Mouse (Mus musculus) bone marrow, adult 2 months (tissue): ENCODE results near the gene Nrn1l. TPM values are rescaled to one million over a fixed set of nuclear protein-coding genes. Genes with fewer than 3 reads are reported as not detected.

Source experiments
- H3K27ac ChIP-seq: fragments of 200-500 bp; 2 replicates; pipeline ENCODE4 v1.5.1; 2012; ENCODE audit warnings: low read depth, mild to moderate bottlenecking, control low read depth, inconsistent platforms, low read length; ENCODE audit not compliant: control insufficient read depth, poor library complexity, insufficient read depth
- H3K4me1 ChIP-seq: fragments of 200-500 bp; 2 replicates; pipeline ENCODE4 v1.6.1; 2011; ENCODE audit warnings: low read length; ENCODE audit not compliant: control insufficient read depth, insufficient read depth
- H3K4me3 ChIP-seq: fragments of 200-500 bp; replicated peaks from 2 replicates; pipeline ENCODE3; 2011; ENCODE audit warnings: mild to moderate bottlenecking, low read depth, low read length, control low read depth; ENCODE audit not compliant: control insufficient read depth
- CTCF ChIP-seq: fragments of 200-500 bp; IDR thresholded peaks from 2 replicates; pipeline ENCODE4 v1.5.1; 2011; ENCODE audit warnings: low read length, control low read depth; ENCODE audit not compliant: control insufficient read depth, insufficient read depth
- POLR2A ChIP-seq: fragments of 200-500 bp; IDR thresholded peaks from 2 replicates; pipeline ENCODE4 v1.6.1; 2011; ENCODE audit warnings: low read depth, mild to moderate bottlenecking, control low read depth, low read length, borderline replicate concordance; ENCODE audit not compliant: control insufficient read depth
- WGBS: fragments of 180-500 bp; shearing (Covaris S2); methylation state at CpG from one replicate; pipeline ENCODE4 v1.1.7; 2018; 5-methylcytosine and 5-hydroxymethylcytosine counted together
- polyA plus RNA-seq: library from polyadenylated mRNA; stranded (reverse); fragments of >200 nt; gene quantifications from 2 replicates; pipeline ENCODE4 v1.2.4, GENCODE M21; 2011; ENCODE audit warnings: low replicate concordance; ENCODE audit not compliant: missing spikeins, insufficient read depth, insufficient read length

The Nrn1l gene
- polyA plus RNA-seq, 1 experiment, result 2.5 TPM

DNA sequence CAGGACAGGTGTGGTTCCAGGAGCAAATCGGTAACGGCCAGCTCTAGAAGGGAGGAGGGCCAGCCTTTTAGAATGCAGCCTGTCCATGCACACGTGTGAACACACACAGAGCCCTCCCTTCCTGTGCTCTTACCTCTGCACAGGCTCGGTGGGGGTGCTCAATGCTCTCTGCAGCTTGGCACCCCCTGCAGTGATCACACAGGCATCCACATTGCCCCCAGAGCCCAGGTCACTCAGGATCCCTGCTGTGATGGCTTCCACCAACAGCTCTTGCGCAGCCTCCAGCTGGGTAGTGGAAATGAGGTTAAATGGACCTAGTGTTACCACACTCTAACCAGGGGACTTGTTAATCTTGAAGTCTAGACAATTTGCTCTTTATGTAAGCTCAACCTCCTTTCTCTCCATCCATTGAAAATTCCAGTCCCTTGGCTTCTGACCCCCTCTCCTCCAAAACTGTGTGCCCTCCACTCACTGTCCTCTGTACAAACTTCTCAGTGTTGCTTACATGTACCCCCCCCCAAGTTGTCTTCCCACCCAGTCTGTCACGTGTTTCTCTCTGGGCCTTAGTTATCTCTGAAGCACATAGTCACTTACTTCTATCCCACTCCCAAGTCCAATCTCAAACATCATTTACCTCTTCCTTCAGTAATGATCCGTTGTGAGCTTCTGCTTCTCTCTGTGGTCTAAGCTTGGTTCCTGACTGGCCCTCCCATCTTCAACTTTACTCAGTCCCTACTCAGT lies 42.7 kb downstream of the Nrn1l start:
- 60% methylated on average over 7 of the region's 7 CpGs for WGBS
- TF ChIP-seq POLR2A, result no peak
- no peak for TF ChIP-seq CTCF
- Histone ChIP-seq H3K27ac (no peak overlapping the region), H3K4me1 (peaks cover 1% of the 10 kb centered on the region; the same call in 1 of the 2 replicates), H3K4me3 (no peak overlapping the region)

DNA sequence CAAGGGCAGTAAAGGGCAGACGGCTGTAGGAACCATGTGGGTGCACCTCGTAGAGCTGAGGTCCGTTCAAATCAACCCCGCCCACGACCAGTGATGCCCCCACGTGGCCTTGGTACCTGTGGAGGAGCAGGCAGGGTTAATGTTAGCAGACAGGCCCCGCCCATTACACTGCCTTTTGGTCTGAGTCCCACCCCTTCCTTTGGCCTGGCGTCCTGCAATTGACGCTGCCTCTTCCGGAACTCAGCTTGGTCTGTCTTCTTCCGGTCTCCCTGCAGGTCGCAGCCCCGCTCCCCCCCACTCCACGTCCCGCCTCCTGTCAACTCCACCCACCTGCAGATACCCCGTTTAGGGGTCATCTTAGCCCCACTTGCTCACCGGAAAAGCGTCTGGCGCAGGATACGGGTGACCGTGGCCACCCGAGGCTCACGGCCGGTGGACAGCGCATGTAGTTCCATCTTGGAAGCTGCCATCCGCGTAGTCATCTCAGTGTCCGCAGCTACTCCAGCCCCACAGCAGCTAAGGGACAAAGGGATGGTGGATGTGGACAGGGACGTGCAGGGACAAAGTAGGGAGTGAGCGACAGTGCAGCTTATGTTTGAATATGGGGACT lies 43.6 kb downstream of the Nrn1l start:
- Histone ChIP-seq H3K27ac (peak overlapping the region; percentile 65), H3K4me3 (peak overlapping the region; percentile 98), H3K4me1 (peaks cover 1% of the 10 kb centered on the region; the same call in 1 of the 2 replicates)
- under 1% methylated on average over 30 of the region's 30 CpGs for WGBS
- TF ChIP-seq POLR2A (peak; percentile 78), CTCF (no peak)

DNA sequence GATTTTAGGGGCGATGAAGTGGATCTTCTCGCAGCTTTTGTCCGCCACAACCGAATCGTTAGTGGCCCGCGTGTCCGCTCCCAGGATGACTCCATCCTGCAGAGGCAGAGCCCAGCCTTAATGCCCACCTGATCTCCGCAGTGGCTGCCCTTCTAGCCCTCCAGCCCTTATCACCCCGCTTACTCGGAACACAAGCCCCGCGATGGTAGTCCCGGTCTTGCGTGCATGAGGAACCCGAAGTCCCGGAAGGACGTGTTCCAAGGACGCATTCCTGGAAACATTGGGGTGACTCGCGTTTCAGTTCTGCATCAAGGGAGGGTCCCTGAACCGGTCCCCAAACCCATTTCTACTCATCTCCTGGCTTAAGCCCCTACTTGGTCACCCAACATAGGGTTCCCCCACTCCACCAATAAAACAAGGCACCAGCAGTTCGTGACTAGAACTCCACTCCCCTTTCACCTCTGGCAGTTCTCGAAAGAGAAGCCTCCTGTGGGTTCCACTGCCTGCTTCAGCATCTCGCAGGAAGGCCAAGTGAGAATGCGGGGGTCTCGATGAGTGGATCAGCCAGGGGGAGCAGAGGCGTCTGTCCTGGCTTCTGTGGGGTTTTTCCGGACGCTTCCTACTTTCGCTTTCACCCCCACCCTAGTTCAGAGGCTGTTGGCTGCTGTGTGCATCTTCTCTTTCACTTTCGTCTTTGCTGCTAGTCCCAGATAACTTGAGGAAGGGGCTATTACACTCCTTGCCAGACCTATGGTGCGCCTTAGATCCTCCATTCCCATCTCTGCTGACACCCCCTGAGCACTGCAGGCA lies 44.3 kb downstream of the Nrn1l start:
- WGBS, result under 1% methylated on average over 33 of the region's 33 CpGs
- Histone ChIP-seq H3K4me1 (peaks cover 1% of the 10 kb centered on the region; the same call in 1 of the 2 replicates), H3K27ac (peak overlapping the region; percentile 65), H3K4me3 (peak overlapping the region; percentile 98)
- no peak for TF ChIP-seq POLR2A
- no peak for TF ChIP-seq CTCF

DNA sequence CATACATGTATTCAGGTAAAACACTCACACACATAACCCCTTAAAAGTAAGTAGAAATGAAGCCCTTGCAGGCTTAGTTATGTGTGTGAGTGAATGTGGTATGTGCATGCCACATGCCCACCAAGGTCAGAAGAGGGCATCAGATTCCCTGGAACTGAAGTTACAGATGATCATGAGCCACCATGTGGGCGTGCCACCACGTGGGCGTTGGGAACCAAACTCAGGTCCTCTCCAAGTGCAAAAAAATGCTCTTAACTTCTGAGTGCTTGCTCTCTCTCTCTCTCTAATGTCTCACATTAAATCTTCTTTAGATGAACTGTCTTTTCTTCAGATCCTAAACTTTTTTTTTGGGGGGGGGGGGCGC lies 44.9 kb downstream of the Nrn1l start, which contains the start of gene Psmb10:
TSS of gene Psmb10 (minus strand) at position 139 of the 364 bp plus-strand sequence.
- TF ChIP-seq CTCF (no peak), POLR2A (no peak)
- peak within 1 kb of the TSS; percentile 65 for H3K27ac ChIP-seq
- H3K4me1 ChIP-seq, result peaks cover 1% of the 10 kb centered on the region; the same call in 1 of the 2 replicates
- WGBS, result 1% methylated on average over 4 of the region's 4 CpGs
- peak within 1 kb of the TSS; percentile 98 for H3K4me3 ChIP-seq

DNA sequence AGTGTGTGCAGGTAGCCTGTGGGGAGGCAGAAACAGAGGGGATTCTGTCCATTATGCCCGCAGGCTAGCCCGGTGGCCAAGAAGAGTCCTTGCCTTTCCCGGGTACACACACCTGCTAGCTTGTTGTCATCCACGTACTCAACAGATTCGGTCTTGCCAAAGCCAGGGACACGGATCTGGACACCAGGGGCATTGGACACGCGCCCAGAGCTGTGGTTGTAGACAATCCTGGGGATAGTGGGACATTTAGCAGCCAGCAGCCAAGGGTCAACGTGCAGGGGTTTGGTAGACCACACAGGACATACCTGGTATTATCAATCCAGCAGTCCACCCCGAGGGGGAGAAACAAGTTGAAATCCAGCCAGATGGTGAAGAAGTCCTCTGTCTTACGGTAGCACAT lies 48.7 kb downstream of the Nrn1l start:
- H3K4me3 ChIP-seq, result no peak overlapping the region
- WGBS, result 88% methylated on average over 11 of the region's 11 CpGs
- no peak overlapping the region for H3K27ac ChIP-seq
- TF ChIP-seq POLR2A (no peak), CTCF (no peak)
- no peaks in the 10 kb centered on the region for H3K4me1 ChIP-seq

DNA sequence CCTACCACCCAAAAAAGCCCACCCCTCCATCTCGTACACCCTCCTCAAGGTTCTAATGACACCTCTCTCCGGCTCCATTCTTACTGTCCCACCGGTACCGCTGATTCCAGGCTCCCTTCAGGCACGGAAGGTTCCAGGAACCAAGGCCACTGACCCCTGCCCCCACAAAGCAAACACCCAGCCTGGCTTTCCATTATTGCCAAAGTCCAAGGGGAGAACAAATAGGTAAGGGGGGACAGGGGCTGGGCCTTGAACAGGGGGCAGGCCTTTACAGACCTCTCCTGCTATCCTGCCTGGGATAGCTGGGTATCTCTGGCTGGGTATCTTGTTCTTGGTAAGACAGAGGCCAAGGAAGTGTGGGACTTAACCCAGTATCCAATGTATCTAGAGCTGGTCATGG lies 49.2 kb downstream of the Nrn1l start:
- Histone ChIP-seq H3K4me3 (no peak overlapping the region), H3K27ac (no peak overlapping the region), H3K4me1 (no peaks in the 10 kb centered on the region)
- no peak for TF ChIP-seq POLR2A
- TF ChIP-seq CTCF, result no peak
- WGBS, result 95% methylated on average over 5 of the region's 5 CpGs

DNA sequence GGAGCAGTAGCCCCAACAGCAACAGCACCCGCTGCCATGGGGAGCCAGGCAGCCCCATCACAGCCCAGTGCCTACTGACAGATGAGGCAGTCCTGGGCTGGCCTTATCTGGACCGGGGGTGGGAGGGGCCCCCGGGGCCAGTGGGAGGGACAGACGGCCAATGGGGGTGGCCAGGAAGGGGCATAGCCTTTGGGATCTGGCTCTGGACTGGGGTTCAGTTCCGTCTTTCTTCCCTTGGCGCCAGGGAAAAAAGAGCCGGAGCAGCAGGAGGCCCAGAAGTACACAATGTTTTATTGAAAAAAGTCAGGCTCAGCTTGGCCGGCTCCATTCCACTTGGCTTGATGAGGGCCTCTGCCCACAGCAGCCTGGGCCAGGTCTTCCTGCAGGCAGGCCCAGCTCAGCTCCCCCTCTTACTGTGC lies 50.0 kb downstream of the Nrn1l start, which contains the start of gene Lcat:
TSS of gene Lcat (minus strand) at position 62 of the 419 bp plus-strand sequence.
- 85% methylated on average over 8 of the region's 8 CpGs for WGBS
- Histone ChIP-seq H3K27ac (no peak within 1 kb of the TSS), H3K4me3 (no peak within 1 kb of the TSS), H3K4me1 (no peaks in the 10 kb centered on the region)
- TF ChIP-seq CTCF (no peak), POLR2A (no peak)

Other genes starting within 250 kb of the Nrn1l start
- 21.2 and 42.6 TPM in 2 replicates for gene Carmil2, start 207.3 kb upstream of the Nrn1l start, polyA plus RNA-seq
- 26.8 and 33.4 TPM in 2 replicates for gene Acd, start 192.5 kb upstream of the Nrn1l start, polyA plus RNA-seq
- 5.3 and 6.4 TPM in 2 replicates for gene Pard6a, start 192.4 kb upstream of the Nrn1l start, polyA plus RNA-seq
- not detected in 2 replicates for gene 4933405L10Rik, start 185.9 kb upstream of the Nrn1l start, polyA plus RNA-seq
- 11.5 and 18.9 TPM in 2 replicates for gene Enkd1, start 185.4 kb upstream of the Nrn1l start, polyA plus RNA-seq
- gene Gfod2, start 134.9 kb upstream of the Nrn1l start, polyA plus RNA-seq, result 1.2 and 2.0 TPM in 2 replicates
- gene Ranbp10, start 66.2 kb upstream of the Nrn1l start, polyA plus RNA-seq, result 90.8 and 98.0 TPM in 2 replicates
- 3.6 TPM in 1 of 2 replicates, not detected in the other for gene Tsnaxip1, start 65.8 kb upstream of the Nrn1l start, polyA plus RNA-seq
- 30.3 and 73.2 TPM in 2 replicates for gene Cenpt, start 40.3 kb upstream of the Nrn1l start, polyA plus RNA-seq
- gene Thap11, start 38.4 kb upstream of the Nrn1l start, polyA plus RNA-seq, result 9.8 and 12.6 TPM in 2 replicates
- gene Nutf2, start 33.0 kb upstream of the Nrn1l start, polyA plus RNA-seq, result 35.2 and 54.8 TPM in 2 replicates
- gene Edc4, start 12.7 kb upstream of the Nrn1l start, polyA plus RNA-seq, result 18.9 and 44.1 TPM in 2 replicates
- 2.9 and 6.0 TPM in 2 replicates for gene Pskh1, start 6.9 kb downstream of the Nrn1l start, polyA plus RNA-seq
- not detected in 2 replicates for gene Ctrl, start 40.3 kb downstream of the Nrn1l start, polyA plus RNA-seq
- 88.5 and 149 TPM in 2 replicates for gene Psmb10, start 44.9 kb downstream of the Nrn1l start, polyA plus RNA-seq
- gene Lcat, start 49.8 kb downstream of the Nrn1l start, polyA plus RNA-seq, result 4.6 and 15.5 TPM in 2 replicates
- gene Slc12a4, start 72.5 kb downstream of the Nrn1l start, polyA plus RNA-seq, result 15.9 and 21.3 TPM in 2 replicates
- not detected in 2 replicates for gene Dpep3, start 85.9 kb downstream of the Nrn1l start, polyA plus RNA-seq
- 13.5 and 17.1 TPM in 2 replicates for gene Dus2, start 97.8 kb downstream of the Nrn1l start, polyA plus RNA-seq
- not detected in 2 replicates for gene Dpep2nb, start 112.4 kb downstream of the Nrn1l start, polyA plus RNA-seq
- gene Ddx28, start 118.3 kb downstream of the Nrn1l start, polyA plus RNA-seq, result 4.0 and 6.0 TPM in 2 replicates
- 8.5 and 17.8 TPM in 2 replicates for gene Nfatc3, start 165.3 kb downstream of the Nrn1l start, polyA plus RNA-seq
- not detected in 2 replicates for gene Esrp2, start 243.4 kb downstream of the Nrn1l start, polyA plus RNA-seq